In the genomic region with DNA sequence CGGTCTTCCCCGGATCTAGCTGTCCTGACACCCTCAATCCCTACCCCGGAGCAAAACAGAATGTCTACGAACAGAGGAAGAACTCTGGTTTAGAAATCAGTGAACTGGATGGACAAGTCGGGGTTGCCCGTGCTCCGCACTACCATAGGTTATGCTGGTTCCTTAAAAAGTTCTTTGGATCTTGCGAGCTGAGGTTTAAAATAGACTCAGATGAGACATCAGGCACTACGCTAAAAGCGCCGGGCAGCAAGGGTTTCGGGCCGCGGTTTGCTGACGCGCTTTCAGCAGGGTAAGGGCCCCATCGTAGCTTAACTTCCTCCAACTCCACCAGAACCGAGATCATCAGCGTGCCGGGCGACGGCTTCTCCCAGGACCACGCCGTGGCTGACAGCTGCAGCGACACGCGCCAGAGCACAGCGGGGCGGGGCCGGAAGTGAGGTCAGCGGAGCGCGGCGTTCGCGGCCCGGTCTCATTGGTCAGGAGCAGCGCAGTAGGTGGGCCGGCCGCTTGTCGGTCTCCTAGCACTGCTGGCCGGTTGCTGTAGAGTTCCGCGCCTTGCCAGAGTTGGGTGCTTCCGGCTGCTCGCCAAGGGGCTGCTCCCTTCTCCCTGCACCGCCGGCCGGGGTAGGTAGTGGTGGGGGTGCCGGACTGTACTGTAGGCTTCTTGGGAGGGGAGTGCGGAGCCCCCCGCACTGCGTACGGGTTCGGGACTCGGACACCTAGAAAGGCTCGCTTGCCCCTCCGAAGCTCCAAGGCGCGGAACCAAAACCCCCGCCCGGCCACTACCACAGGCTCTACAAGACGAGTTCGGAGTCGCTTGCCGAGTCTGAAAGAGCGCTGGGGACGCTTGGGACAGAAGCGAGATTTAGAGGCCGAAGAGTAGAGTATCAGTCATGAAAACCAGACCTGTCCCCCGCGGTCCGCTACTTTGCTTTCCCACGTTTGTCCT, we compare ENCODE assay signal across 8 mouse cellular contexts. TPM values are rescaled to one million over a fixed set of nuclear protein-coding genes. Genes with fewer than 3 reads are reported as not detected.
DNase-seq lines count a peak whose midpoint lies in the region; ATAC-seq and TF ChIP-seq lines count a peak whose summit lies in the region.

A gene (plus strand): TSS at position 497 of the 949 bp plus-strand sequence.

- peak within 1 kb of the TSS; percentile 69 for H3K9ac ChIP-seq in ES-Bruce4 (ENCODE audit: low read depth, poor library complexity, severe bottlenecking)
- peak within 1 kb of the TSS; percentile 80 for H3K9ac ChIP-seq in forebrain, embryonic 14.5 days (ENCODE audit: low read length)
- peak within 1 kb of the TSS; percentile 71 for H3K9ac ChIP-seq in neural tube, embryonic 15.5 days (replicated peaks)

- no peak for TF ChIP-seq CTCF in ES-Bruce4 (IDR thresholded peaks at IDR 0.05; ENCODE audit: low read depth, low read length)

- TF ChIP-seq POLR2A in ES-Bruce4 (IDR thresholded peaks at IDR 0.05; ENCODE audit: insufficient read depth, low read length): no peak

- no peaks in the 10 kb centered on the region for H3K4me1 ChIP-seq in ES-Bruce4 (ENCODE audit: control insufficient read depth, insufficient read depth, low read length)
- peaks cover 12% of the 10 kb centered on the region; the same call in 1 of the 2 replicates for H3K4me1 ChIP-seq in forebrain, embryonic 14.5 days (ENCODE audit: control insufficient read depth, insufficient read depth, low read length)
- H3K4me1 ChIP-seq in neural tube, embryonic 15.5 days: peaks cover 17% of the 10 kb centered on the region

- peak within 1 kb of the TSS; percentile 94 for H3K4me2 ChIP-seq in forebrain, embryonic 14.5 days (ENCODE audit: low read length)
- peak within 1 kb of the TSS; percentile 93 for H3K4me2 ChIP-seq in neural tube, embryonic 15.5 days

- DNase-seq in forebrain, embryonic 14.5 days (ENCODE audit: low spot score): peak; percentile 97
- peak; percentile 97 to 99 for DNase-seq in heart, postnatal 14 days
- peak; percentile 97 for DNase-seq in layer of hippocampus, adult 11-12 months (ENCODE audit: low spot score)
- peak; percentile 95 to 97 for DNase-seq in lung, adult 18-20 months
- peak; percentile 95 for DNase-seq in testis, postnatal 14 days (ENCODE audit: low spot score)

- no peak within 1 kb of the TSS for H3K27ac ChIP-seq in ES-Bruce4 (ENCODE audit: insufficient read depth, low read length)
- no peak within 1 kb of the TSS for H3K27ac ChIP-seq in forebrain, embryonic 14.5 days (ENCODE audit: low read depth, low read length)
- peak within 1 kb of the TSS; percentile 83 for H3K27ac ChIP-seq in neural tube, embryonic 15.5 days (replicated peaks)

- peak within 1 kb of the TSS; percentile 74 for H3K4me3 ChIP-seq in ES-Bruce4 (ENCODE audit: low read depth, low read length)
- H3K4me3 ChIP-seq in forebrain, embryonic 14.5 days (ENCODE audit: low read depth, low read length): peak within 1 kb of the TSS; percentile 81
- H3K4me3 ChIP-seq in neural tube, embryonic 15.5 days (replicated peaks): peak within 1 kb of the TSS; percentile 85

- H3K9me3 ChIP-seq in ES-Bruce4 (replicated peaks; ENCODE audit: control insufficient read depth, insufficient read depth, low read length, poor library complexity, severe bottlenecking): no peaks in the 10 kb centered on the region
- no peaks in the 10 kb centered on the region for H3K9me3 ChIP-seq in forebrain, embryonic 14.5 days (replicated peaks; ENCODE audit: control insufficient read depth, low read length)
- no peaks in the 10 kb centered on the region for H3K9me3 ChIP-seq in neural tube, embryonic 15.5 days (replicated peaks)

- under 1% methylated on average over 67 of the region's 74 CpGs for WGBS in forebrain, embryonic 14.5 days
- 1% methylated on average over 74 of the region's 74 CpGs for WGBS in neural tube, embryonic 15.5 days

- H3K36me3 ChIP-seq in ES-Bruce4 (ENCODE audit: control insufficient read depth, insufficient read depth, low read length, poor library complexity, severe bottlenecking): no peaks in the 10 kb centered on the region
- H3K36me3 ChIP-seq in forebrain, embryonic 14.5 days (ENCODE audit: control insufficient read depth, insufficient read depth, low read length): peaks cover 5% of the 10 kb centered on the region; the same call in 1 of the 2 replicates
- no peaks in the 10 kb centered on the region for H3K36me3 ChIP-seq in neural tube, embryonic 15.5 days

- no peaks in the 10 kb centered on the region for H3K27me3 ChIP-seq in ES-Bruce4 (ENCODE audit: control insufficient read depth, insufficient read depth, low read length, poor library complexity, severe bottlenecking)
- no peaks in the 10 kb centered on the region for H3K27me3 ChIP-seq in forebrain, embryonic 14.5 days (replicated peaks; ENCODE audit: control insufficient read depth, insufficient read depth, low read length)
- no peaks in the 10 kb centered on the region for H3K27me3 ChIP-seq in neural tube, embryonic 15.5 days (replicated peaks)

- TF ChIP-seq EP300 in ES-Bruce4 (IDR thresholded peaks at IDR 0.05; ENCODE audit: insufficient read depth, low read depth, low read length): no peak

- ATAC-seq in cerebellum, adult (ENCODE audit: insufficient number of reproducible peaks, low FRiP score, low TSS enrichment): peak; percentile 93
- peak; percentile 99 for ATAC-seq in forebrain, embryonic 14.5 days
- peak; percentile 99 for ATAC-seq in neural tube, embryonic 15.5 days (ENCODE audit: low FRiP score)

- intact Hi-C loops in heart, postnatal 14 days (cut with DNase I): no loop called here

RNA-seq across cellular contexts. Expression of the gene that starts here (rescaled TPM):
- polyA plus RNA-seq in ES-Bruce4 (2011; ENCODE audit: insufficient read depth, insufficient read length, low read depth, missing spikeins): 13.7 and 15.0 TPM in 2 replicates
- 12.8 and 15.5 TPM in 2 replicates for polyA plus RNA-seq in forebrain, embryonic 14.5 days (2014; fragmentation: Nextera tagmentation; extraction: Ambion mirVana)
- 1 to 10 TPM; 4.8 to 5.8 TPM for total RNA-seq in heart, postnatal 14 days (2021)
- polyA plus RNA-seq in neural tube, embryonic 15.5 days (2015; fragmentation: Nextera tagmentation; extraction: Ambion mirVana): 11.1 and 13.6 TPM in 2 replicates
